Mouse (Mus musculus) urinary bladder, adult 18-20 months (tissue): ENCODE measurements around the gene Nwd1.

Source experiments
- DNase-seq, 2 experiments: peaks; one replicate each; pipeline ENCODE4 v3.0.0; 2022; ENCODE audit warnings: low spot score in 2 of 2, mixed read lengths in 2 of 2

Nwd1 gene

DNA sequence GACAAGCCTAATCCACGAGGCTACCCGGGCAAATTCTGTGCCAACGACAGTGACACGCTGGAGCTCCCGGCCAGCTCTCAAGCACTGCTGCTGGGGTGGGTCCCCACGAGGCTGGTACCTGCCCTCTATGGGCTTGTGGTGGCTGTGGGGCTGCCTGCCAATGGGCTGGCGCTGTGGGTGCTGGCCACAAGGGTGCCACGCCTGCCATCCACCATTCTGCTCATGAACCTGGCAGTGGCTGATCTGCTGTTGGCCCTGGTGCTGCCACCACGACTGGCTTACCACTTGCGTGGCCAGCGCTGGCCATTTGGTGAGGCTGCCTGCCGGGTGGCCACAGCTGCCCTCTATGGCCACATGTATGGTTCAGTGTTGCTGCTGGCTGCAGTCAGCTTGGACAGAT, 115.8 kb downstream of the Nwd1 start:
- no peak for DNase-seq

DNA sequence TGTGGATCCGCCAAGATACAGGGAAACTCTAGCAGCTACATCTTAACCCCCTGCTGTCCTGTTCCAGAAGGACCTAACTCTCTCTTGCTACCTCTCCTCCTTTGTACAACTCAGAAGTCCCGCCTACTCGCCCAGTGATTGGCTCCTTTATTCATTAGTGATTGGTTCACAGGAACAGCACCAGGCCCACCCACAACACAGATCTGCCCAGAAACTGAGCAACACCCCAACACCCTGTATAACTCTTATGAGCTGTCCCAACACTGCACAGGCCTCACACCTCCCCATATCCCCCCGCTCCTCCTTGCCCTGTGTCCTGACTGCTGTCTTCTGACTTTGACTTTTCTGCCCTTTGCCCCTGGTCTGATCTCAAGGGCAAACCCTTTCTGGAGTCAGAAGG, 119.2 kb downstream of the Nwd1 start:
- DNase-seq, result no peak

DNA sequence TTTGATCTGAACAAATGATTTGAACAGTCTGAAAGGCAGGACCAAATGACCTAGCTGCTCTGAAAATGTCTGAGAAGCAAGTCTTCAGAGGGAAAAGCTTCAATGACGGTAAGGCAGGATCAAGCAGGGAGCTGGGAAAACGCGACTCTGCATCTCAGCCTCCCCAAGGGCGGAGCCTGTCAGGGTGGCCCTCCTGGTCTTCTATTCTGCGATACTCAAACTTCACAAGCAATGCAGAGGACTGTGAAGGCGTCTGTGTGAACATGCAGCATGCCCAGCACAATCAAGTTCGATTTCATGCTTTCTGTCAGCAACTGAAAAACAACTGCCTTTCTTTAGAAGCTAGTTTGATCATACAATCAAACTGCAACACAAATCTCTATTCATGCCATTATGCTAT, 120.3 kb downstream of the Nwd1 start:
- no peak for DNase-seq
